Mouse (Mus musculus) adipocyte (in vitro differentiated cells): ENCODE data around the gene Pqlc2.
A peak's percentile ranks its signal among the peaks of the same experiment; 100 is the strongest.

Experiments used
- DNase-seq: peaks from one replicate; pipeline ENCODE4 v3.0.0-alpha.2; 2016; ENCODE audit warnings: low spot score

Gene Pqlc2

GRCm38 (mm10) chr4:139265783-139266499, 44.6 kb downstream of the Pqlc2 start:
- no peak for DNase-seq

- no peak for DNase-seq
Measured at GRCm38 (mm10) chr4:139262981-139263380, 47.5 kb downstream of the Pqlc2 start.

GRCm38 (mm10) chr4:139259302-139259871, 51.1 kb downstream of the Pqlc2 start:
- DNase-seq: no peak

- DNase-seq: no peak
Measured at GRCm38 (mm10) chr4:139258621-139259301, 51.7 kb downstream of the Pqlc2 start.

- no peak for DNase-seq
Measured at GRCm38 (mm10) chr4:139256708-139257107, 53.8 kb downstream of the Pqlc2 start.

- no peak for DNase-seq
Measured at GRCm38 (mm10) chr4:139256146-139256545, 54.4 kb downstream of the Pqlc2 start.

- no peak for DNase-seq
Measured at GRCm38 (mm10) chr4:139253206-139253605, 57.3 kb downstream of the Pqlc2 start.

GRCm38 (mm10) chr4:139252051-139252760, 58.3 kb downstream of the Pqlc2 start:
- DNase-seq: peak; percentile 71

- no peak for DNase-seq
Measured at GRCm38 (mm10) chr4:139250886-139251285, 59.6 kb downstream of the Pqlc2 start.

- no peak for DNase-seq
Measured at GRCm38 (mm10) chr4:139250043-139250442, 60.5 kb downstream of the Pqlc2 start.

- DNase-seq: no peak
Measured at GRCm38 (mm10) chr4:139248736-139249135, 61.8 kb downstream of the Pqlc2 start.

GRCm38 (mm10) chr4:139247966-139248365, 62.5 kb downstream of the Pqlc2 start:
- no peak for DNase-seq

- DNase-seq: no peak
Measured at GRCm38 (mm10) chr4:139246130-139246877, 64.2 kb downstream of the Pqlc2 start.

GRCm38 (mm10) chr4:139245534-139245933, 65.0 kb downstream of the Pqlc2 start:
- no peak for DNase-seq

GRCm38 (mm10) chr4:139244766-139245165, 65.7 kb downstream of the Pqlc2 start:
- DNase-seq: no peak

- DNase-seq: no peak
Measured at GRCm38 (mm10) chr4:139244176-139244575, 66.3 kb downstream of the Pqlc2 start.
